Mouse (Mus musculus) stomach, embryonic 14.5 days (tissue): ENCODE data around the gene Ripor3. TPM values are rescaled to one million over a fixed set of nuclear protein-coding genes. Genes with fewer than 3 reads are reported as not detected.
A peak's percentile ranks its signal among the peaks of the same experiment; 100 is the strongest.

Experiments
- ATAC-seq: fragments of 200-750 bp; cut with Nextera tagmentation; 2 replicates; pipeline ENCODE4 v1.8.0; 2017; ENCODE audit warnings: low read depth, moderate TSS enrichment; ENCODE audit not compliant: insufficient number of reproducible peaks, insufficient read depth, low FRiP score
- H3K27ac ChIP-seq: fragments of 300-500 bp; sonication (generic); 2 replicates; pipeline ENCODE4 v1.5.1; 2014; ENCODE audit warnings: mild to moderate bottlenecking, low read length, moderate library complexity, mixed read lengths
- H3K27me3 ChIP-seq: fragments of 300-500 bp; sonication (generic); 2 replicates; pipeline ENCODE4 v1.6.1; 2014; ENCODE audit warnings: low read length, control low read depth, mixed read lengths; ENCODE audit not compliant: control insufficient read depth, insufficient read depth
- H3K36me3 ChIP-seq: fragments of 300-500 bp; sonication (generic); 2 replicates; pipeline ENCODE4 v1.6.1; 2014; ENCODE audit warnings: mild to moderate bottlenecking, control low read depth, low read length, moderate library complexity, mixed read lengths; ENCODE audit not compliant: control insufficient read depth, insufficient read depth
- H3K4me1 ChIP-seq: fragments of 300-500 bp; sonication (generic); 2 replicates; pipeline ENCODE4 v1.6.1; 2014; ENCODE audit warnings: low read length, control low read depth, mixed read lengths; ENCODE audit not compliant: control insufficient read depth, insufficient read depth
- H3K4me2 ChIP-seq: fragments of 300-500 bp; sonication (generic); replicated peaks from 2 replicates; pipeline ENCODE4 v1.6.1; 2014; ENCODE audit warnings: low read depth, low read length, control low read depth
- H3K4me3 ChIP-seq: fragments of 300-500 bp; sonication (generic); 2 replicates; pipeline ENCODE4 v1.5.1; 2014; ENCODE audit warnings: low read depth, low read length, control low read depth
- H3K9ac ChIP-seq: fragments of 300-500 bp; sonication (generic); replicated peaks from 2 replicates; pipeline ENCODE4 v1.6.1; 2014; ENCODE audit warnings: low read depth, mild to moderate bottlenecking, control low read depth, low read length, moderate library complexity, mixed read lengths
- H3K9me3 ChIP-seq: fragments of 300-500 bp; sonication (generic); 2 replicates; pipeline ENCODE4 v1.6.1; 2016; ENCODE audit warnings: low read depth, low read length, control low read depth; ENCODE audit not compliant: control insufficient read depth
- WGBS: fragments of 180-500 bp; shearing (Covaris S2); extraction: QIAGEN DNeasy Blood & Tissue Kit; methylation state at CpG from one replicate; pipeline ENCODE4 v1.1.7; 2014; 5-methylcytosine and 5-hydroxymethylcytosine counted together
- polyA plus RNA-seq: library from polyadenylated mRNA; unstranded; fragments of >200 nt; fragmentation: Nextera tagmentation; extraction: Ambion mirVana; gene quantifications from 2 replicates; pipeline ENCODE4 v1.2.1, GENCODE M21; 2014

The Ripor3 gene
- polyA plus RNA-seq, 1 experiment from 2014 or later: 4.3 TPM

GRCm38 (mm10) chr2:167975746-167976145, 34.7 kb downstream of the Ripor3 start:
- H3K27me3 ChIP-seq: no peaks in the 10 kb centered on the region
- no peak for ATAC-seq
- no peak overlapping the region for H3K4me2 ChIP-seq
- H3K9me3 ChIP-seq: no peaks in the 10 kb centered on the region
- H3K36me3 ChIP-seq: peaks cover 44% of the 10 kb centered on the region
- no peak overlapping the region for H3K4me3 ChIP-seq
- no peak overlapping the region for H3K9ac ChIP-seq
- H3K4me1 ChIP-seq: no peaks in the 10 kb centered on the region
- 87% methylated on average over 12 of the region's 12 CpGs for WGBS
- no peak overlapping the region for H3K27ac ChIP-seq

- no peak overlapping the region for H3K4me3 ChIP-seq
- peak; percentile 28; the same call in 1 of the 2 replicates for ATAC-seq
- no peaks in the 10 kb centered on the region for H3K27me3 ChIP-seq
- H3K4me2 ChIP-seq: no peak overlapping the region
- H3K4me1 ChIP-seq: no peaks in the 10 kb centered on the region
- no peaks in the 10 kb centered on the region for H3K9me3 ChIP-seq
- peaks cover 46% of the 10 kb centered on the region for H3K36me3 ChIP-seq
- H3K27ac ChIP-seq: no peak overlapping the region
- WGBS: 19% methylated on average over 1 of the region's 1 CpGs
- H3K9ac ChIP-seq: no peak overlapping the region
Measured at GRCm38 (mm10) chr2:167972809-167973208, 37.6 kb downstream of the Ripor3 start.

GRCm38 (mm10) chr2:167972146-167972545, 38.3 kb downstream of the Ripor3 start:
- WGBS: 41% methylated on average over 5 of the region's 5 CpGs
- H3K9me3 ChIP-seq: no peaks in the 10 kb centered on the region
- ATAC-seq: no peak
- H3K27ac ChIP-seq: 0 out of 2 replicates have a peak overlapping the region, but pooled peaks have one; percentile 27
- no peak overlapping the region for H3K4me2 ChIP-seq
- H3K9ac ChIP-seq: no peak overlapping the region
- peaks cover 45% of the 10 kb centered on the region for H3K36me3 ChIP-seq
- H3K4me3 ChIP-seq: no peak overlapping the region
- H3K27me3 ChIP-seq: no peaks in the 10 kb centered on the region
- H3K4me1 ChIP-seq: no peaks in the 10 kb centered on the region

- Histone ChIP-seq H3K4me2 (no peak overlapping the region), H3K9me3 (no peaks in the 10 kb centered on the region), H3K27me3 (no peaks in the 10 kb centered on the region), H3K9ac (no peak overlapping the region), H3K27ac (no peak overlapping the region), H3K4me3 (no peak overlapping the region), H3K4me1 (no peaks in the 10 kb centered on the region), H3K36me3 (peaks cover 54% of the 10 kb centered on the region)
- WGBS: 83% methylated on average over 10 of the region's 10 CpGs
- no peak for ATAC-seq
Measured at GRCm38 (mm10) chr2:167969851-167970541, 40.4 kb downstream of the Ripor3 start.

GRCm38 (mm10) chr2:167968504-167968903, 41.9 kb downstream of the Ripor3 start:
- Histone ChIP-seq H3K9me3 (no peaks in the 10 kb centered on the region), H3K4me2 (no peak overlapping the region), H3K4me1 (no peaks in the 10 kb centered on the region), H3K9ac (no peak overlapping the region), H3K27ac (no peak overlapping the region), H3K4me3 (no peak overlapping the region), H3K36me3 (peaks cover 52% of the 10 kb centered on the region), H3K27me3 (no peaks in the 10 kb centered on the region)
- ATAC-seq: no peak
- WGBS: 91% methylated on average over 7 of the region's 7 CpGs

- no peak for ATAC-seq
- no peaks in the 10 kb centered on the region for H3K27me3 ChIP-seq
- no peak overlapping the region for H3K4me2 ChIP-seq
- H3K9ac ChIP-seq: no peak overlapping the region
- H3K9me3 ChIP-seq: no peaks in the 10 kb centered on the region
- H3K27ac ChIP-seq: no peak overlapping the region
- peaks cover 43% of the 10 kb centered on the region for H3K36me3 ChIP-seq
- H3K4me1 ChIP-seq: peaks cover under 1% of the 10 kb centered on the region; the same call in 1 of the 2 replicates
- H3K4me3 ChIP-seq: no peak overlapping the region
- WGBS: 85% methylated on average over 3 of the region's 3 CpGs
Measured at GRCm38 (mm10) chr2:167965911-167966310, 44.5 kb downstream of the Ripor3 start.

- no peaks in the 10 kb centered on the region for H3K27me3 ChIP-seq
- no peak for ATAC-seq
- H3K9ac ChIP-seq: no peak overlapping the region
- H3K4me3 ChIP-seq: no peak overlapping the region
- peaks cover 38% of the 10 kb centered on the region for H3K36me3 ChIP-seq
- 94% methylated on average over 9 of the region's 9 CpGs for WGBS
- H3K9me3 ChIP-seq: no peaks in the 10 kb centered on the region
- H3K4me1 ChIP-seq: peaks cover 14% of the 10 kb centered on the region
- no peak overlapping the region for H3K27ac ChIP-seq
- no peak overlapping the region for H3K4me2 ChIP-seq
Measured at GRCm38 (mm10) chr2:167964320-167964719, 46.1 kb downstream of the Ripor3 start.

- H3K4me2 ChIP-seq: no peak overlapping the region
- peaks cover 38% of the 10 kb centered on the region for H3K36me3 ChIP-seq
- H3K9ac ChIP-seq: no peak overlapping the region
- H3K4me3 ChIP-seq: no peak overlapping the region
- no peak for ATAC-seq
- peaks cover 17% of the 10 kb centered on the region for H3K4me1 ChIP-seq
- no peak overlapping the region for H3K27ac ChIP-seq
- WGBS: 89% methylated on average over 9 of the region's 9 CpGs
- H3K9me3 ChIP-seq: no peaks in the 10 kb centered on the region
- no peaks in the 10 kb centered on the region for H3K27me3 ChIP-seq
Measured at GRCm38 (mm10) chr2:167963778-167964300, 46.6 kb downstream of the Ripor3 start.
